Mouse (Mus musculus) colon, adult 2 months (tissue): ENCODE results near the gene Psmg4. TPM values are rescaled to one million over a fixed set of nuclear protein-coding genes. Genes with fewer than 3 reads are reported as not detected.

Source experiments
- polyA plus RNA-seq: library from polyadenylated mRNA; depleted of rRNA; stranded (reverse); fragments of >200 nt; gene quantifications from 2 replicates; pipeline ENCODE4 v1.2.3, GENCODE M21; 2012; rRNA removed

Psmg4 gene
- polyA plus RNA-seq = 75.9 and 131 TPM in 2 replicates

DNA sequence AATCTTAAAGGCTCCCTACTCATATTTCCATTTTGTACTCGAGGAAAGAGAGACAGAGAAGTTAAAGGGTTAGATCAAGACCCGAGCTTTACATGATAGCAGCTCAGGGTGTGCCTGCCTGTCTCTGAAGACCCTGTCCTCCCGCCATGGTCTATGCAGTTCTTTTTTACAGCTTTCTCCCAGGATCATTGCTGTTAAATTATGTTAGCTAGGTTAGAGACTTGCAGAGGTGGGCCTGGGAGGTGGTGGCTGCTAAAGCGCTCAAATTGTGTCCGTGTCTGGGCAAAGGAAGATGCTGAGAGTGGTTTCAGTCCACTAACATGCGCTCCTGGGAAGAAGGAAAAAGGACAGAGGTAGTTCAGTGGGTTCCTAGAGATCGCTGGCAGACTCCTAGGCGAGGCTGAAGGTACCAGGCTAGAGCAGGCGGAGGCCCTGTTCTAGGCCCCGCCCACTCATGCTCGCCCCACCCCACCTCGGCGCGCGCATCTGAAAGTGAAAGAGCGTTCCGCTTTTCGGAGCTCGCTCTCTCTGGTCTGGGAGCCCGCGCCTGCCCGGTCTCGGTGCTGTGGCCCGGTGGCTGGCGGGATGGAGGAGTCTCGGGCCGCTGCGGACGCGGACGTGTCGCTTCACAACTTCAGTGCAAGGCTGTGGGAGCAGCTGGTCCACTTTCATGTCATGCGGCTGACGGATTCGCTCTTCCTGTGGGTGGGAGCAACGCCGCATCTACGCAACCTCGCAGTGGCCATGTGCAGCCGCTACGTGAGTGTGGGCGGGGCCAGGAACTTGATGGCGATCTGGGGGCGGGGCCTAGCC is at the start of gene Psmg4:
Gene Psmg4, plus strand, starts transcription at position 474 of the 813 bp plus-strand sequence.

DNA sequence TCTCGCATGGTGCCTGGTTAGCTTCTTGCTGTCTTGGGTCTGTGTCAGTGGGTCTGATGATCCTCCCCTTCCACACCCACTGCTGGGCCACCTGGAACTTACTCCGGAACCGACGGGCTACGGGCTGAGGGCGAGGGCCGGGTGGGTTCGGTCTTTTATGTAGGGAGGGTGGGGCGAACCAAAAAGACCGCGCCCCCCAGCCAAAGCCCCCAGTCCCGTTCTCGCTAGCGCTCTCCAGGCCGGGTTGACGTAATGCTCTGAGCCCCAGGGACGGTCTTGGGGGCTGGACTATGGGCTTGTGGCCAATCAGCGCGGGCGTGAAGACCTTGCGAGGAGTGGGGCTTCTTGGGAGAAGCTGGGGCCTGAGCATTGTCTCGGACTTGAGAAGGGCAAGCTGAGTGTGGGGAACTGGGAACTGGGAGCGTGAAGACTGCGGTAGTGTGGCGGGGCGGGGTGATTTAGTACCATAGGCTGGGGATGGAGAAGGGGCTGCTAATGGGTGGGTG is 32.5 kb upstream of the Psmg4 start, which contains the start of gene Tubb2b:
Gene Tubb2b, minus strand, starts transcription at position 241 of the 506 bp plus-strand sequence.

Other genes with a start within 250 kb of the Psmg4 start
- gene Nqo2, start 198.3 kb upstream of the Psmg4 start, polyA plus RNA-seq = 3.2 and 3.5 TPM in 2 replicates
- gene Ripk1, start 160.6 kb upstream of the Psmg4 start, polyA plus RNA-seq = 13.4 and 16.3 TPM in 2 replicates
- 106 and 112 TPM in 2 replicates for gene Serpinb6a, start 160.2 kb upstream of the Psmg4 start, polyA plus RNA-seq
- gene Bphl, start 125.4 kb upstream of the Psmg4 start, polyA plus RNA-seq = 23.1 and 28.2 TPM in 2 replicates
- gene Tubb2a, start 85.0 kb upstream of the Psmg4 start, polyA plus RNA-seq = 149 and 178 TPM in 2 replicates
- 16.3 and 19.8 TPM in 2 replicates for gene Tubb2b, start 32.5 kb upstream of the Psmg4 start, polyA plus RNA-seq
- gene Slc22a23, start 182.2 kb downstream of the Psmg4 start, polyA plus RNA-seq = 105 and 108 TPM in 2 replicates